Mouse (Mus musculus) layer of hippocampus, postnatal 25 days (tissue): ENCODE results near the gene Josd1. TPM values are rescaled to one million over a fixed set of nuclear protein-coding genes. Genes with fewer than 3 reads are reported as not detected.
A peak's percentile ranks its signal among the peaks of the same experiment; 100 is the strongest.
"Not testable (repeated sequence)": the region's sequence is repeated elsewhere in the genome, so short reads cannot be mapped to it uniquely, and the experiment has no call there.

ENCODE experiments used
- DNase-seq, 2 experiments: peaks; one replicate each; pipeline ENCODE4 v3.0.0; 2022; ENCODE audit warnings: mixed read lengths in 2 of 2, low spot score in 1 of 2; ENCODE audit errors: extremely low spot score in 1 of 2
- total RNA-seq, 2 experiments: library from RNA; stranded (reverse); gene quantifications; 2 replicates each; pipeline ENCODE4 v1.2.3; 2021

Gene Josd1
- total RNA-seq, 2 experiments from 2014 or later: 49.4 to 53.2 TPM

DNA sequence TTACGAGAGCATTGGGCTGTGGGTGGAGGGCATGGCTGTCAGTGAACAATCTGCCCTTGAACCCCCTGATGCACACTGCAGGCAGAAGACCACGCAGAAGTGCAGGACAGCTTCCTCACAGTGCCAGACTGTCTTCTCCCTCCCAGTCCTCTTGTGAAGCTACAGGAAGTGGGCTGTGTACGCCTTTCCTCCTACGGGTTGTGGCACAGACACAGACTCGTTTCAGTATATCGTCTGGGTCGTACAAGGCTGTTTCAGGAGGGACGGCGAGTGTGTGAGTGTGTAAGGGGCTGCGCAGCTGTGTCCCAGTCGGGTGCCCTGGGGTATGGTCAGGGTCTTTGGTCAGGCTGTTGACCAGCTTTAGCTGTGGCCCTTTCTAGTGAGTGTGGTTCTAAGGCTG lies 6.0 kb upstream of the Josd1 start:
- DNase-seq: no peak

DNA sequence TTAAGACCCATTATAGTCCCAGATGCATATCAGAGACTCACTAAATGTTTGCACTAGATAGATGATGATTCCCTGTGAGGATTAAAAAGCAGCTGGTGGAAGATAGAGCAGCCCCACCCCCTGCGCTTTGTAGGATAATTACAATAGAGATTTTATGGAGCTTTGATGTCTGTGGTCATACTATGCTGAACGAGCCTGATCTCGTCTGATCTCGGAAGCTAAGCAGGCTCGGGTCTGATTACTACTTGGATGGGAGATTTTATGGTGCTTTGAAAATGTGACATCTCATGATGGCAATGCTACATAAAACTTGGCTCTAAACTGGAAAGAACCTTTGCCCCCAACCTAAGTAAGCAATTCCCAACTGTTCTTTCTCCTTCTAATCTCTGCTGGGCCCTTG lies 4.6 kb upstream of the Josd1 start:
- DNase-seq: no peak

- DNase-seq: peak; percentile 24 to 47
These were observed 3.3 kb upstream of the Josd1 start for GRCm38 (mm10) chr15:79691023-79691508.

- peak; percentile 76 to 88 for DNase-seq
These were observed 2.8 kb upstream of the Josd1 start, which contains the start of gene Gtpbp1 for GRCm38 (mm10) chr15:79690426-79691022. Gene Gtpbp1, plus strand, starts transcription at chr15:79690845.

- no peak for DNase-seq
These were observed 2.1 kb upstream of the Josd1 start for GRCm38 (mm10) chr15:79689662-79690425.

DNA sequence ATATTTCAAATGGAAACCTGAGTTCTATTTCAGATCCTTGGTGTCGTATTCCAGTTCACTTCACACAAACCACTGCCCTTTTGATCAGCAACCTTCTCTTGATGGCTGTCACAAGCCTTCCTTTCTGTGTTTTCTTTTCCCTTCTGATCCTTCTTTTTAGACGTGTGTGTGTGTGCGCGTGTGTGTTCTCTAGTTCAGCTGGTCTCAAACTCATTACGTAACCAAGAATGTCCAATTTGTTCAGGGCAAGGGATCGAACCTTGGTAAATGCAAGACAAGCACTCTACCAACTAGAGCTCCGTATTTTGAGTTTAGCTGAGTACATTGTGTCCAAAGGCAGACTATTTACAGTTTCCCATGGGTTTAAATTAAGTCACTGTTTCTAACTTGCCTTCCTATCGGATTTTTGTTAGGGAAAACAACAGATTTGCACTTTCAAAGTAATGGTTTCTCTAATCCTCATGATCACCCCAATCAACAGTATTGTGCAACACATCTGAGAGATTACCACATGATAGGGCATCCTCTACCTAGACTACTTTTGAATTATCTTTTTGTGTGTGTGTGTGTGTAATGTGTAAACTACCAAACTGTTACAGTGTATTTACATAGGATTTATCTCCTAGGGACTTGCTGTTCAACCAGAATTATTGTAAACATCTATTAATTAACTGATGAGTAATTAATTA lies 693 bp upstream of the Josd1 start:
- DNase-seq: no peak

GRCm38 (mm10) chr15:79687175-79687574 lies 544 bp downstream of the Josd1 start:
- DNase-seq: peak in 1 of 2 experiments; percentile 31

GRCm38 (mm10) chr15:79686046-79686869 lies 1.5 kb downstream of the Josd1 start:
- no peak for DNase-seq

DNA sequence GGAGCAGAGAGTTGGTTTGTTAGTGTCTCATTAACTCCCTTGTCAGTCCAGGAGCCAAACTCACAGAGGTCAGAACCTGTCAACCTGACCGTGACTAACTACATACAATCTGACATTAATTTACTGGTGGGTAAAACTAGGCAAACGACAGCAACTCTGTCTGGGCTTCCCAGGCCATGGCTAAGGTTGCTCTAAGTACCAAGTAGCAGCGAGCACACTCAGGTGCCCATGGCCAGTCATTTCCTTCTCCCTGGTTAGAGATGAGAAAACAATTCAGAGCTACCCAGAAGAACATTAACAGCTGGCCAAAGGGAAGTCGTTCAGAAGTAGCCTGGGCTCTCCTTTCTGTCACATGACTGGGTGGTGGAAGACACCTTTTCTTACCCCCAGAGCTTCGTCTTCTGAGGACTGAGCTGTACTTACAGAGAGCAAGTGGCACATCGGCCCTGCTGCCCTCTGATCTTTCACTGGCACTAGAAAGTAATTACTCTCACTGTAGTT lies 2.5 kb downstream of the Josd1 start:
- DNase-seq: no peak

DNA sequence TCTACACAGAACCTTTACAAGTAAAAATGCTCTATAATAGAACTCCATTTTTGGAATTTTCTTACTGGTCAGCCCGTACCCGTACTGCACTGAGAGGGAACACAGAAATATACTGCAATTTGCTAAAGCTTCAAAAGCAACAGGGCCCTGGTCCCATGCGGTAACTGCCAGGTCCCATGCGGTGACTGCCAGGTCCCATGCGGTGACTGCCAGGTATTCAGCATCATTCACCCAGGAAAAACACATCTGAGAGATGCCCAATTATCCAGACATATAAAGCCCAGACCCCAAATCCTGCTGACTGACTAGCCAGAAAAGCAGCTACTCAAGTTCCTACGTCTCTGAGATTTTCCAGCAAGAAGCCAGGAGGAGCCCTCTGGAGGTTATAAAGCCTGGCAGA lies 3.1 kb downstream of the Josd1 start:
- DNase-seq: no peak

GRCm38 (mm10) chr15:79683707-79684465 lies 3.8 kb downstream of the Josd1 start:
- DNase-seq: no peak

DNA sequence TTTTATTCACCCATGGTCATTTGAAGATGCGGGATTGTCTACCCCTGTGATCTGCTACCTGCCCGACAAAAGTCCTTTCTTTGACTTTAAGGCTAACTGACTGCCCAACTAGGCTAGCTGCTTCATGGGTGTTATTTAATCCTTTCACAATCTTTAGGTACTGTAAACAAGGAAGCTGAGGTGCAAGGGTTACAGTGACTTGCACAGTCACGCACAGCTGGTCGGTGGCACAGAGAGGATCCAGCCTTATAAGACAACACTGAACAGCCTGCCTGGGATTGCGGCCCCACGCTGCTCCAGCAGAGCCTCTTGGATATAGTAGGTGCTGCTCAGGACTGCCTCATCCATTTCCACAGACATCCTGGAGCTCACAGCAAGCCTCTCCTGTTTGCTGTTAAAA lies 4.6 kb downstream of the Josd1 start:
- DNase-seq: no peak

DNA sequence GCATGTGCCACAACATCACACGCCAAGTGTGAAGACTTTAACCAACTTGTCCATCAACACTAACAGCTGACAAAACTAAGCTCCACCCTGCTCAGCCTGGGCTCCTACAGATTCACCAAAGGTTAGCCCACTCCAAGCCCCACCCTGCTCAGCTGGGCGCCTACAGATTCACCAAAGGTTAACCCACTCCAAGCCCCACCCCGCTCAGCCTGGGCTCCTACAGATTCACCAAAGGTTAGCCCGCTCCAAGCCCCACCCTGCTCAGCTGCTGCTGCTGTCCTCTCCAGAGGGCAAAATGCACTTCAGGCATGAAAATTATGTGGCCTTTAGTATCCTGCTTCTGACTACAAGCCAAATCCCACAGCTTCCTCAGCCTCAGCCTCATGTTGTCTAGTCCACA lies 5.7 kb downstream of the Josd1 start:
- DNase-seq: no peak

GRCm38 (mm10) chr15:79677936-79678335 lies 9.8 kb downstream of the Josd1 start:
- no peak for DNase-seq

DNA sequence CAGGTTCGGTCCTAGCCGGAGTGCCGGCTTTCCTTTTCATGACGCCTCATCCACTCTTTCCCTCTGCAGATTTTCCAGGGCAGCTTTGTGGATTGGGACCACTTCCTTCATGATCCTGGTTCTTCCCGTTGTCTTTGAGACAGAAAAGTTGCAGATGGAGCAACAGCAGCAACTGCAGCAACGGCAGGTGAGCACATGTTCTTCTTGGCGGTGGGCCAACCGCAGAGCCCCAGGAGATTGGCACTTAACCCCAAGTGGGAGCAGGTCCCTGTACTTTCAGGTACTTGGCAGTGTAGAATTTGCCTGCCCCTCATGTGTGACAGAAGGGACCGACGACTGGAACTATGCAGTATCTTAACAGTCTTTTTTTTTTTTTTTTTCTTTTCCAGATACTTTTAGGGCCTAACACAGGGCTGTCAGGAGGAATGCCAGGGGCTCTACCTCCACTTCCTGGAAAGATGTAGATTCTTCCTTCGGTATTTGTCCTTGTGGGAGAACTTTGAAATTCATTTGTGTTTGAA lies 15.8 kb downstream of the Josd1 start:
- not testable (repeated sequence) for DNase-seq

DNA sequence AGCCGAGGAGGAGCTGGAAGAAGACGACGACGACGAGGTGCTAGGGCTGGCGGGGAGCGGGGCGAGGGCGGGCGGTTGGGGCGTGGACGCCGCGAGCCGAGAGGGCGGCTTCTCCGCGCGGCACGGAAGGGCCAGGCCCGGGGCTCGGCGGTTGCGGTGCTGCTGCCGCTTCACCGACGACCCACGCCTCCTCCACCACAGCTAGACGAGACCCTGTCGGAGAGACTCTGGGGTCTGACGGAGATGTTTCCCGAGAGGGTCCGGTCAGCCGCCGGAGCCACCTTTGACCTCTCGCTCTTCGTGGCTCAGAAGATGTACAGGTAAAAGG lies 16.8 kb downstream of the Josd1 start:
- DNase-seq: no peak

- DNase-seq: peak; percentile 74 to 80
These were observed 17.3 kb downstream of the Josd1 start, which contains the start of gene Tomm22 for GRCm38 (mm10) chr15:79670249-79670971. Gene Tomm22, plus strand, starts transcription at chr15:79670861.

GRCm38 (mm10) chr15:79669195-79669594 lies 18.5 kb downstream of the Josd1 start:
- no peak for DNase-seq

DNA sequence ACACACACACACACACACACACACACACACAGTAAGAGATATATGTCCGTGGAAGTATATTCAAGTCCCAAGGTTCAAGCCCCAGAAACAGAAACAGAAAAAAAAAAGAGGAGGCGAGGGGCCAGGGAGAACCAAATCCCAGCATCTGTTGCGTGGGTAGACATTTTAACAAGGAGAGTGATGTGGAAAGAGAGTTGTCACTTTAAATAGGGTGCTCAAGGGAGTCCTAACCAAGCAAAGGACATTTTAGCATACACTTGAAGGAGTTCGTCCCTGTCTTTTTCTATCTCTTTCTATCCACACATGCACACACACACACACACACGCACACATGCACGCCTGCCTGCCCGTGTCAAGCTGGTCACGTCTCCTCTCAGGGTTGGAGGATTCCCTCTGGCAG lies 23.1 kb downstream of the Josd1 start:
- DNase-seq: no peak
